Mouse (Mus musculus): ENCODE results near the gene Becn1. TPM values are rescaled to one million over a fixed set of nuclear protein-coding genes. Genes with fewer than 3 reads are reported as not detected.

Gene Becn1
- total RNA-seq, 1 experiment from 2014 or later, result 147 TPM

DNA sequence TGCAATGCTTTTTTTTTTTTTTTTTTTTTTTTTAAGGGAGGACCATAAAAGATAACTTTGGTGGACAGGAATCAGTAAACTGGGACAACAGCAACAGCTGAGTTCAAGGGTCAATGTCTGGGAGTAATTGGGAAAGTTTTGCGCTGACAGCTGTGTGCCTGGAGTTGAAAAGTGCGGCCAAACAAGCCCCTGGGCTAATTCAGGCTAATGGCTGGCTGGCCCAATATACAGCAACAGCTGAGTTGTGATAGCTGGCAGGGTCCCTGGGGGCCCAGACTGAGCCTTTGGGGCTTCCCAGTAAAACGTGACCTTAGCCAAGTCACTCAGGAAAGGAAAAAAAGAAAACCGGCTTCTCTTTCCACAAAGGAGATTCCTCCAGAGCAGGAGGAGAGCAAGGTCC lies 57.0 kb downstream of the Becn1 start:
- peak; percentile 49 for DNase-seq

GRCm38 (mm10) chr11:101238071-101238647 lies 63.9 kb downstream of the Becn1 start:
- DNase-seq, result no peak

DNA sequence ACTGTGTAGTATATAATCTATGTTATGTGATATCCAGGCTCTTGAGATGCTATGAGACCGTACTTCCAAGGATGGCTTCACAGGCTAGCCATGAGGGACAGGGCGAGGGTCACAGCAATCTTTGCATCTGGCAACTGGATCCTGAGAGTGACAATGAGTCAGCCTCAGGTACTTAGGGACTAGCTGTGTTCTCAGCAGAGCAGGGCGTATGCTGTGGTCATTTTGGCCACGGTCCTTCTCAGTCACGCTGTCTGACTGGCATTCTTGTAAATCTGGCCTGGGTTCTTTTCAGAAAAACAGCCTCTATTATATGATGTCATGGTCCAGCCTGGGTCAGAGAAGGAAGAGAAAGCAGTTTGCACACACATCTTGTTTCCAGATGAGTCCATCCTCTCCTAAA lies 65.3 kb downstream of the Becn1 start:
- DNase-seq, result no peak

Other genes with a start within 250 kb of the Becn1 start
- 29.6 and 30.8 TPM in 2 replicates for gene Naglu, start 232.3 kb downstream of the Becn1 start, total RNA-seq (2021)
- 0.85 and 1.2 TPM in 2 replicates for gene Hsd17b1, start 223.9 kb downstream of the Becn1 start, total RNA-seq (2021)
- 87.7 and 97.6 TPM in 2 replicates for gene Coasy, start 219.7 kb downstream of the Becn1 start, total RNA-seq (2021)
- 39.8 and 45.9 TPM in 2 replicates for gene Mlx, start 215.0 kb downstream of the Becn1 start, total RNA-seq (2021)
- 6.6 and 8.8 TPM in 2 replicates for gene Psmc3ip, start 206.8 kb downstream of the Becn1 start, total RNA-seq (2021)
- gene Retreg3, start 182.4 kb downstream of the Becn1 start, total RNA-seq (2021), result 53.7 and 56.0 TPM in 2 replicates
- gene Tubg1, start 182.3 kb downstream of the Becn1 start, total RNA-seq (2021), result 45.9 and 48.6 TPM in 2 replicates
- gene Tubg2, start 146.4 kb downstream of the Becn1 start, total RNA-seq (2021), result 7.2 and 7.9 TPM in 2 replicates
- 10.9 and 13.5 TPM in 2 replicates for gene Cntnap1, start 131.8 kb downstream of the Becn1 start, total RNA-seq (2021)
- gene Plekhh3, start 130.9 kb downstream of the Becn1 start, total RNA-seq (2021), result 30.5 and 32.7 TPM in 2 replicates
- 1.4 and 1.5 TPM in 2 replicates for gene Ccr10, start 126.8 kb downstream of the Becn1 start, total RNA-seq (2021)
- 28.8 and 37.7 TPM in 2 replicates for gene Ezh1, start 75.8 kb downstream of the Becn1 start, total RNA-seq (2021)
- 107 and 145 TPM in 2 replicates for gene Ramp2, start 56.3 kb downstream of the Becn1 start, total RNA-seq (2021)
- gene Vps25, start 48.6 kb downstream of the Becn1 start, total RNA-seq (2021), result 116 and 120 TPM in 2 replicates
- gene Wnk4, start 41.7 kb downstream of the Becn1 start, total RNA-seq (2021), result 3.4 and 3.6 TPM in 2 replicates
- 0.44 and 0.86 TPM in 2 replicates for gene Cntd1, start 23.3 kb downstream of the Becn1 start, total RNA-seq (2021)
- 79.4 and 80.1 TPM in 2 replicates for gene Coa3, start 23.2 kb downstream of the Becn1 start, total RNA-seq (2021)
- gene Psme3, start 13.9 kb upstream of the Becn1 start, total RNA-seq (2021), result 148 and 152 TPM in 2 replicates
- gene Aoc2, start 22.8 kb upstream of the Becn1 start, total RNA-seq (2021), result 7.3 and 10.2 TPM in 2 replicates
- 125 and 168 TPM in 2 replicates for gene Aoc3, start 28.3 kb upstream of the Becn1 start, total RNA-seq (2021)
- gene G6pc, start 65.3 kb upstream of the Becn1 start, total RNA-seq (2021), result 8.4 and 26.4 TPM in 2 replicates
- gene Aarsd1, start 115.3 kb upstream of the Becn1 start, total RNA-seq (2021), result 41.9 and 44.8 TPM in 2 replicates
- gene Gm27029, start 122.5 kb upstream of the Becn1 start, total RNA-seq (2021), result 3.9 and 6.0 TPM in 2 replicates
- gene Rundc1, start 122.8 kb upstream of the Becn1 start, total RNA-seq (2021), result 19.6 and 20.9 TPM in 2 replicates
- 3.2 and 5.3 TPM in 2 replicates for gene Ptges3l, start 123.0 kb upstream of the Becn1 start, total RNA-seq (2021)
- gene Rpl27, start 140.0 kb upstream of the Becn1 start, total RNA-seq (2021), result 98.3 and 102 TPM in 2 replicates
- gene Ifi35, start 146.1 kb upstream of the Becn1 start, total RNA-seq (2021), result 29.0 and 29.6 TPM in 2 replicates
- 8.9 and 9.6 TPM in 2 replicates for gene Rnd2, start 162.7 kb upstream of the Becn1 start, total RNA-seq (2021)
- gene Vat1, start 163.9 kb upstream of the Becn1 start, total RNA-seq (2021), result 74.7 and 95.1 TPM in 2 replicates
- 4.9 and 6.6 TPM in 2 replicates for gene Brca1, start 249.7 kb upstream of the Becn1 start, total RNA-seq (2021)
- 128 and 130 TPM in 2 replicates for gene Nbr1, start 249.9 kb upstream of the Becn1 start, total RNA-seq (2021)

Measured in adrenal gland, postnatal 14 days (tissue).